Mouse (Mus musculus) thymus, adult 2 months (tissue): ENCODE measurements around the gene G0s2.

Experiments
- CTCF ChIP-seq: fragments of 200-500 bp; IDR thresholded peaks from 2 replicates; pipeline ENCODE4 v1.5.1; 2012; ENCODE audit warnings: mild to moderate bottlenecking, control low read depth, low read length, moderate library complexity, borderline replicate concordance; ENCODE audit not compliant: control insufficient read depth, poor library complexity, insufficient read depth; ENCODE audit errors: extremely low read depth
- POLR2A ChIP-seq: fragments of 200-500 bp; IDR thresholded peaks from 2 replicates; pipeline ENCODE4 v1.6.1; 2012; ENCODE audit warnings: mild to moderate bottlenecking, low read length, control low read depth, moderate library complexity; ENCODE audit not compliant: control insufficient read depth, poor library complexity, insufficient read depth; ENCODE audit errors: extremely low read depth

- TF ChIP-seq POLR2A (no peak), CTCF (no peak)
Observed at GRCm38 (mm10) chr1:193226114-193226513, 46.9 kb downstream of the G0s2 start.
